Mouse (Mus musculus) heart, adult 2 months (tissue): Measurements from ENCODE around the gene Lsm12.

Source experiments
- CTCF ChIP-seq: fragments of 200-600 bp; IDR thresholded peaks from 2 replicates; pipeline ENCODE4 v1.8.1; 2022; ENCODE audit warnings: antibody characterized with exemption, mild to moderate bottlenecking, moderate library complexity
- POLR2A ChIP-seq: fragments of 200-500 bp; IDR thresholded peaks from 2 replicates; pipeline ENCODE4 v1.6.1; 2011; ENCODE audit warnings: mild to moderate bottlenecking, low read depth, low read length, control low read depth; ENCODE audit not compliant: insufficient read depth

- TF ChIP-seq CTCF (no peak), POLR2A (no peak)
Measured at GRCm38 (mm10) chr11:102168689-102169088, 16.4 kb downstream of the Lsm12 start.
